Comparison of ENCODE assay signal across 8 mouse cellular contexts in genomic region chr2:180334551-180334986, GRCm38 (mm10). TPM values are rescaled to one million over a fixed set of nuclear protein-coding genes. Genes with fewer than 3 reads are reported as not detected.
DNase-seq lines count a peak whose midpoint lies in the region; ATAC-seq and TF ChIP-seq lines count a peak whose summit lies in the region.

TSS of gene Gata5 (minus strand) at chr2:180334699.

- WGBS in heart, embryonic 16.5 days, result 2% methylated on average over 28 of the region's 33 CpGs

- H3K9me3 ChIP-seq in heart, embryonic 16.5 days (replicated peaks; ENCODE audit: control insufficient read depth, low read length), result no peaks in the 10 kb centered on the region

- peak within 1 kb of the TSS; percentile 57 for H3K4me3 ChIP-seq in gastrocnemius, adult 2 months
- H3K4me3 ChIP-seq in heart, embryonic 16.5 days (ENCODE audit: low read length), result peak within 1 kb of the TSS; percentile 61

- H3K36me3 ChIP-seq in heart, embryonic 16.5 days (ENCODE audit: control insufficient read depth, insufficient read depth), result no peaks in the 10 kb centered on the region

- TF ChIP-seq CTCF in gastrocnemius, adult 2 months (IDR thresholded peaks at IDR 0.05), result no peak

- no peak for DNase-seq in gastrocnemius, adult 2 months
- no peak for DNase-seq in gastrocnemius, postnatal 36 days
- peak; percentile 43 to 56 for DNase-seq in kidney, postnatal 36 days
- DNase-seq in lung, postnatal 4 days, result peak; percentile 83 to 92
- peak; percentile 56 for DNase-seq in urinary bladder, postnatal 10 days (ENCODE audit: low spot score)
- no peak for DNase-seq in adipocyte (ENCODE audit: low spot score)
- no peak for DNase-seq in cerebellum, adult 11-12 months

- H3K4me1 ChIP-seq in heart, embryonic 16.5 days (ENCODE audit: control insufficient read depth, insufficient read depth, low read length), result peaks cover 14% of the 10 kb centered on the region

- H3K27ac ChIP-seq in gastrocnemius, adult 2 months, result no peak within 1 kb of the TSS
- H3K27ac ChIP-seq in heart, embryonic 16.5 days (ENCODE audit: low read length), result peak within 1 kb of the TSS; percentile 68

- peak; percentile 71 for ATAC-seq in heart, embryonic 16.5 days (replicated peaks; ENCODE audit: extremely low read depth, insufficient read depth, low FRiP score)

- H3K27me3 ChIP-seq in heart, embryonic 16.5 days (ENCODE audit: control insufficient read depth, insufficient read depth, low read length), result peaks cover 9% of the 10 kb centered on the region; the same call in 1 of the 2 replicates

- intact Hi-C loops in gastrocnemius, adult 2 months (cut with DNase I), result no loop called here
- intact Hi-C loops in gastrocnemius, postnatal 36 days (cut with DNase I), result loop anchor here (2.0 kb wide), 1 partner anchor 40 kb away; no protein-coding TSS in a partner anchor

- H3K9ac ChIP-seq in heart, embryonic 16.5 days (ENCODE audit: low read length), result peak within 1 kb of the TSS; percentile 76

- H3K4me2 ChIP-seq in heart, embryonic 16.5 days (ENCODE audit: low read depth, low read length), result peak within 1 kb of the TSS; percentile 78

RNA-seq across cellular contexts. Expression of gene Gata5, which starts in this region (rescaled TPM):
- not detected for total RNA-seq in gastrocnemius, adult 2 months (2021)
- total RNA-seq in gastrocnemius, postnatal 36 days (2021), result not detected
- 3.9 and 5.7 TPM in 2 replicates for polyA plus RNA-seq in heart, embryonic 16.5 days (2015; fragmentation: Nextera tagmentation; extraction: Ambion mirVana)

Comparison
In these comparisons a context has a peak if more than half of its experiments do, and no peak if none do; other contexts are left out.
1. DNase-seq: peak in kidney, postnatal 36 days (2 of 2), lung, postnatal 4 days (2 of 2) and urinary bladder, postnatal 10 days (single experiment); none in gastrocnemius, adult 2 months (single experiment), gastrocnemius, postnatal 36 days (0 of 2), adipocyte (single experiment) and cerebellum, adult 11-12 months (single experiment).